Mouse (Mus musculus): Measurements from ENCODE around the gene Bud23.

GRCm38 (mm10) chr5:135070448-135070847 is 5.7 kb upstream of the Bud23 start:
- TF ChIP-seq CTCF (IDR thresholded peaks at IDR 0.05; ENCODE audit: borderline replicate concordance, extremely low read depth, insufficient read depth, insufficient read length) = no peak
- no peak for TF ChIP-seq POLR2A (IDR thresholded peaks at IDR 0.05; ENCODE audit: borderline replicate concordance, extremely low read depth, insufficient read depth, insufficient read length, poor library complexity, severe bottlenecking)

Data from brain, embryonic 14.5 days (tissue).